Mouse (Mus musculus) gastrocnemius, postnatal 14 days (tissue): Measurements from ENCODE around the gene Exoc3. TPM values are rescaled to one million over a fixed set of nuclear protein-coding genes. Genes with fewer than 3 reads are reported as not detected.

Source experiments
- DNase-seq: peaks from one replicate; pipeline ENCODE4 v3.0.0; 2021; ENCODE audit warnings: mixed read lengths
- intact Hi-C: fragments of 180-260 bp; cut with DNase I; formaldehyde crosslinking; loops from one replicate; pipeline ENCODE4 v1.15.1; 2025; ENCODE audit warnings: low total_unique reads
- total RNA-seq, 2 experiments: library from RNA; stranded (reverse); gene quantifications; 2 replicates each; pipeline ENCODE4 v1.2.3; 2021

The Exoc3 gene
- total RNA-seq, 2 experiments from 2014 or later: 28.3 to 30.5 TPM

- DNase-seq: no peak
- intact Hi-C loops: no loop called here
Measured at GRCm38 (mm10) chr13:74144120-74144884, 64.2 kb downstream of the Exoc3 start.

- intact Hi-C loops: no loop called here
- no peak for DNase-seq
Measured at GRCm38 (mm10) chr13:74143282-74143681, 65.2 kb downstream of the Exoc3 start.

- DNase-seq: no peak
Measured at GRCm38 (mm10) chr13:74140793-74141192, 67.7 kb downstream of the Exoc3 start.

GRCm38 (mm10) chr13:74138906-74139647 is 69.5 kb downstream of the Exoc3 start:
- intact Hi-C loops: no loop called here

More at GRCm38 (mm10) chr13:74140793-74141192, 67.7 kb downstream of the Exoc3 start:
- intact Hi-C loops: no loop called here

GRCm38 (mm10) chr13:74129909-74130308 is 78.6 kb downstream of the Exoc3 start:
- intact Hi-C loops: no loop called here
- DNase-seq: no peak

More at GRCm38 (mm10) chr13:74138906-74139647, 69.5 kb downstream of the Exoc3 start:
- DNase-seq: no peak

GRCm38 (mm10) chr13:74127571-74127970 is 81.0 kb downstream of the Exoc3 start:
- intact Hi-C loops: no loop called here
- no peak for DNase-seq

- intact Hi-C loops: no loop called here
- no peak for DNase-seq
Measured at GRCm38 (mm10) chr13:74122632-74123031, 85.9 kb downstream of the Exoc3 start.

- DNase-seq: no peak
- intact Hi-C loops: no loop called here
Measured at GRCm38 (mm10) chr13:74121795-74122330, 86.7 kb downstream of the Exoc3 start.

- DNase-seq: no peak
- intact Hi-C loops: no loop called here
Measured at GRCm38 (mm10) chr13:74121141-74121602, 87.4 kb downstream of the Exoc3 start, which contains the start of gene Slc9a3. Gene Slc9a3, plus strand, starts transcription at chr13:74121457.

Other genes with a start within 250 kb of the Exoc3 start
- not detected for gene Zdhhc11, start 244.9 kb downstream of the Exoc3 start, total RNA-seq
- gene Tppp, start 199.3 kb downstream of the Exoc3 start, total RNA-seq: 1 to 10 TPM; 5.8 to 5.9 TPM
- 1 to 10 TPM; 1.6 to 2.6 TPM for gene Cep72, start 146.4 kb downstream of the Exoc3 start, total RNA-seq
- gene Slc9a3, start 87.3 kb downstream of the Exoc3 start, total RNA-seq: 1 to 10 TPM in 1 of 2 experiments, under 1 TPM in 1; 0.55 to 1.3 TPM
- gene Ahrr, start 83.6 kb upstream of the Exoc3 start, total RNA-seq: under 1 TPM; 0.04 to 0.25 TPM
- gene Pdcd6, start 108.8 kb upstream of the Exoc3 start, total RNA-seq: 10 to 100 TPM; 20.9 to 24.7 TPM
- 100 to 1,000 TPM; 505 to 626 TPM for gene Sdha, start 141.5 kb upstream of the Exoc3 start, total RNA-seq
- 10 to 100 TPM; 37.0 to 43.6 TPM for gene Ccdc127, start 141.6 kb upstream of the Exoc3 start, total RNA-seq
- gene Lrrc14b, start 155.3 kb upstream of the Exoc3 start, total RNA-seq: 10 to 100 TPM; 54.0 to 67.5 TPM
- 1 to 10 TPM; 1.4 to 1.5 TPM for gene Zfp72, start 182.1 kb upstream of the Exoc3 start, total RNA-seq
- gene Ftl1-ps1, start 191.0 kb upstream of the Exoc3 start, total RNA-seq: 100 to 1,000 TPM; 146 to 158 TPM